Mouse (Mus musculus) G1E (cell line): Measurements from ENCODE around the gene Ubald2. TPM values are rescaled to one million over a fixed set of nuclear protein-coding genes. Genes with fewer than 3 reads are reported as not detected.
A peak's percentile ranks its signal among the peaks of the same experiment; 100 is the strongest.

Source experiments
- ATAC-seq: 2 replicates; pipeline ENCODE4 v1.8.0; 2016; ENCODE audit warnings: mild to moderate bottlenecking; ENCODE audit not compliant: insufficient number of reproducible peaks, poor library complexity, low FRiP score, severe bottlenecking; ENCODE audit errors: extremely low read depth
- DNase-seq: peaks from one replicate; pipeline ENCODE4 v3.0.0; 2012; ENCODE audit warnings: low spot score
- H3K27me3 ChIP-seq: 2 replicates; pipeline ENCODE4 v1.6.1; 2012; ENCODE audit warnings: mild to moderate bottlenecking, low read length, inconsistent platforms; ENCODE audit not compliant: insufficient read depth
- H3K36me3 ChIP-seq: replicated peaks from 2 replicates; pipeline ENCODE3; 2012; ENCODE audit warnings: mild to moderate bottlenecking, inconsistent platforms
- H3K4me1 ChIP-seq: 2 replicates; pipeline ENCODE4 v1.6.1; 2012; ENCODE audit warnings: low read depth, low read length, inconsistent platforms, mixed read lengths; ENCODE audit not compliant: insufficient read depth
- H3K4me3 ChIP-seq: 2 replicates; pipeline ENCODE4 v1.5.1; 2012; ENCODE audit warnings: low read depth, mild to moderate bottlenecking, inconsistent platforms, low read length, moderate library complexity, mixed read lengths
- H3K9me3 ChIP-seq: replicated peaks from 2 replicates; pipeline ENCODE4 v1.6.1; 2012; ENCODE audit warnings: inconsistent platforms
- CTCF ChIP-seq: IDR thresholded peaks from 2 replicates; pipeline ENCODE4 v1.5.1; 2012; ENCODE audit warnings: low read depth, low read length, inconsistent platforms, mixed read lengths
- GATA1 ChIP-seq: IDR thresholded peaks from 2 replicates; pipeline ENCODE4 v1.6.1; 2012; ENCODE audit warnings: borderline replicate concordance, low read length, inconsistent platforms, mixed read lengths
- GATA2 ChIP-seq: IDR thresholded peaks from 2 replicates; pipeline ENCODE4 v1.6.1; 2012; ENCODE audit warnings: low read depth, low read length, inconsistent platforms, borderline replicate concordance
- POLR2AphosphoS5 ChIP-seq: IDR thresholded peaks from 2 replicates; pipeline ENCODE4 v1.6.1; 2012; ENCODE audit warnings: low read depth, low read length, inconsistent platforms; ENCODE audit not compliant: insufficient replicate concordance
- TAL1 ChIP-seq: conservative IDR thresholded peaks from 2 replicates; pipeline ENCODE4 v1.6.1; 2012; ENCODE audit warnings: low read depth, low read length, inconsistent platforms, mixed read lengths
- polyA plus RNA-seq: library from polyadenylated mRNA; stranded (reverse); fragments of >175 nt; gene quantifications from 2 replicates; pipeline ENCODE4 v1.2.3, GENCODE M21; 2012
- total RNA-seq, 2 experiments: library from RNA; stranded (forward) in 1 of 2; stranded (reverse) in 1 of 2; fragments of 200-1000 nt in 1 of 2; fragments of >200 nt in 1 of 2; fragmentation: Nextera tagmentation in 1 of 2; gene quantifications; 2 replicates each; pipeline ENCODE4 v1.2.3; 2014 to 2017

The Ubald2 gene
- total RNA-seq (2014; fragmentation: Nextera tagmentation) = 184 and 210 TPM in 2 replicates
- 114 and 161 TPM in 2 replicates for total RNA-seq (2017)
- polyA plus RNA-seq = 710 and 1,104 TPM in 2 replicates

DNA sequence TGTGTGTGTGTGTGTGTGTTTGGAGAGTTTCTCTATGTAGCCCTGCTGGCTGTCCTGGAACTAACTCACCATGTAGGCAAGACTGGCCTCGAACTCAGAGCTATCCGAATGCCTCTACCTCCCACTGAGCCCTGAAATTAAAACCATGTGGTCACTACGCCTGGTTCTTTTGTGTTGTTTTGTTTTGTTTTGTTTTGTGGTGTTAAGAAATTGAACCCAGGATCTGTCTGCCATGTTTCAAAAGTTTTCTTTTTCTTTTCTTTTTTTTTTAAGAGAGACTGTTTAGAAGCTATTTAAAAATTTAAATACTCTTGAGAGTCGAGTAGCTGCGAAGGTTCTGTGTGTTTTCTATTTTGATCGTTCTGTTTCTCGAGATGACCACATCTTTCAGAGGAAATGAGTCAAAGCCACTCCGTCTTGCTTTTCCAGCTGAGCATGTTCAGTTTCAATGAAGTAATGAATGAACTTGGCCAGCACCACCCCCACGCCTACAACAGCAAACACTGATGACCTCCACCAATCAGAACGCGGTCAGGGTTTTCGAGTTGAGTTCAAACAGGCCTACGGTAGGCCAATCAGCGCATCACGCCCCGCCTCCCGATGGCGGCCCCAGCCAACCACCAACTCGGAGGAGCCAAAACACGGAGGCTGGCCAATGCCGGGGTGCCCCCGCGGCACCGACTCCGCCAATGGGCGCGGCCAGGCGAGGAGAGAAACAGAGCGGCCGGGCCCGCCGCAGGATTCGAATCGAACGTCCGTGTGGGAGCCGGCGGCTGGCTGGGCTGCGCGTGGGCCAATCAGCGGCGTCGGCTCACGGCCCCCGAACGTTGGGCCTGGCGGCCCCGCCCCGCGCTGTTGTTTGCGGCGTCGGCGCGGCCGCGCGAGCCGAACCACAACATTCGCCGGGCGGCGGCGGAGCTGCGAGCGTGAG is at the start of gene Ubald2:
TSS of gene Ubald2 (plus strand) at position 739 of the 931 bp plus-strand sequence.
- DNase-seq = peak; percentile 99

DNA sequence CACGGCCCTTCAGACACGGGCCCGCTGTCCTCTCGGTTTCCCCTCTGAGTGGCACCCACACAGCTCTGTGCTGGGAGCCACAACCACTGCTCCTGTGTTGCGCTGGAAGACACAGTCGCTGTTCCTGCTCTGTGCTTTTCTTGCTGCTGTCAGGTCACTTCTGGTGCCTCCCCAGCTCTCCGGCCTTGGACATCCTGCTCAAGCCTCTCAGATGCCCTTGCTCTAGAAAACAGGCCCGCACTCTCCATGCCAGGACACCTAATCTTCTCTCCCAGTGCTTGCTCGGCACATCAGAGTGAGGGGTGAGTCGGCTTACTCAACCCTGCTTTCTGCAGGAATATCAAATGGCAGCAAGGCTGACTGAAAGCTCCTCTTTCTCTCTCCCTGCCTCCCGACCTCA is 49.7 kb upstream of the Ubald2 start:
- TF ChIP-seq CTCF = no peak
- no peak for TF ChIP-seq POLR2AphosphoS5
- no peak for TF ChIP-seq TAL1
- TF ChIP-seq GATA2 = no peak
- TF ChIP-seq GATA1 = no peak

More for the DNA sequence above, at the start of gene Ubald2:
- Histone ChIP-seq H3K9me3 (no peaks in the 10 kb centered on the region), H3K4me1 (peaks cover 70% of the 10 kb centered on the region), H3K27me3 (no peaks in the 10 kb centered on the region), H3K4me3 (peak within 1 kb of the TSS; percentile 82), H3K36me3 (peaks cover 31% of the 10 kb centered on the region)
- TF ChIP-seq TAL1 (no peak), CTCF (no peak), POLR2AphosphoS5 (no peak), GATA2 (no peak), GATA1 (no peak)
- ATAC-seq = peak; percentile 84

DNA sequence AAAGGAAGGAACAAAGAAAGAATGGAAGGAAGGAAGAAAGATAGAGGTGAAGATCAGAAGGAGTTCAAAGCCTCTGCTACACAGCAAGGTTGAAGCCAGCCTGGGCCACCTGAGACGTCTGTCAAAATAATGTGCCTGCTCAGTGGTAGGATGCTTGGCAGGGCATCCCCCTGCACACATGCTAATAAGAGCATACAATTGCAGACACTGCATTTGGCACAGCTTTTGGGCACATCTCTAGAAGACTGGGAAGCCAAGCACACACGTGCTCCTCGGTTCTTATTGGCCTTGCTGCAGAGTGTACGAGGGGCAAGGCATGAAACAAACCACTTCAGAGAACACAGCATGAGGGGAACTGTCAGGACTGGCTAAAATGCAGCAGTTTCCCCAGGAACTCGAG is 47.9 kb upstream of the Ubald2 start:
- peaks cover 14% of the 10 kb centered on the region for H3K27me3 ChIP-seq
- DNase-seq (no peak), ATAC-seq (no peak)
- no peak overlapping the region for H3K4me3 ChIP-seq
- peaks cover 11% of the 10 kb centered on the region for H3K36me3 ChIP-seq
- TF ChIP-seq GATA1 (no peak), GATA2 (no peak), CTCF (no peak), TAL1 (no peak), POLR2AphosphoS5 (no peak)
- no peaks in the 10 kb centered on the region for H3K9me3 ChIP-seq
- H3K4me1 ChIP-seq = no peaks in the 10 kb centered on the region; the same call in 1 of the 2 replicates

More for the DNA sequence above, 49.7 kb upstream of the Ubald2 start:
- Histone ChIP-seq H3K27me3 (peaks cover 16% of the 10 kb centered on the region), H3K4me1 (no peaks in the 10 kb centered on the region; the same call in 1 of the 2 replicates), H3K9me3 (no peaks in the 10 kb centered on the region), H3K4me3 (no peak overlapping the region), H3K36me3 (peaks cover 11% of the 10 kb centered on the region)
- no peak for DNase-seq
- no peak for ATAC-seq

DNA sequence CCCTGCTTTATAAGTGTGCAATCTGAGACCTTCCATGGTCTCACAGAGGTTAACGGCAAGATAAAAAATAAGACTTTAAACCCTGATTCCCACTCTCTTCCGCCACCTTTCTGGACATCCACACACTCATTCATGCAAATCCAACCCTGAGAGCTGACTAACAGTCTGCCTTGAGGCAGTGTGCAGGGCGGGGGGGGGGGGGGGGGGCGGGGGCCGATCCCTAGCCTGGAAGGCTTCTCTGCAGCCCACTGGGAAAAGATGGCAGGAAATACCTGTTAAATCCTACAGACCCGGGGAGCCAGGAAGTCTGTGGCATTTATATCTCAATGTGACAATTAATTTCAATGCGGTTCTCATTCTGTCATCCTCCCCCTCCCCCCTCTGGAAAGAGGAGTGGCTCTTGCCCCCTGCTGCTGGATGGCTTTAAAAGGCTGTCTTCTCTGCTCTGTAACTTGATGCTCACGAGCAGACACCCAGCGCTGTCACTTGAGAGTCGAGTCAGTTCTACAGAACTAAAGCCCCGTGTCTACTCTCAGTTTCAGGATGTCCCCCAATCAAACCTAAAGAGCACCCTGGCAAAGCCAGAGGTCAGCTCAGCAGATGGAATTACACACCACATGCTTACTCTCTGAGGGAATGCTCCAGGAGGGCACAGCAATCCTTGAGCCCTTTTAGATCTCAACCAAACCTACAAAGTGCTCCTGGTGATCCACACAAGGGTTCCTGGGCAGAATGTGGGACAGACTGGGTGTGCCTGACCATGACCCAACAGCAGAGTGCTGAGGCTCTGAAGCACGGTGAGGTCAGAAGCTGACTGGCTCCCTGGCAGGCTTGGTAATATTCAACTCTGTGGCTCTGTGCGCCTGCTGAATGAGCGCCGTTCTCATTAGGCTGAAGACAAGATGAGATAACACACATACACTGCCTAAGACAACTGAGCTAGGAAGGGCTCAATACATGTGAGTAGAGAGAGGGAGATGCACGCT is 46.5 kb upstream of the Ubald2 start:
- H3K9me3 ChIP-seq = no peaks in the 10 kb centered on the region
- H3K4me1 ChIP-seq = no peaks in the 10 kb centered on the region; the same call in 1 of the 2 replicates
- no peak for TF ChIP-seq GATA1
- peaks cover 10% of the 10 kb centered on the region for H3K36me3 ChIP-seq
- H3K27me3 ChIP-seq = peaks cover 14% of the 10 kb centered on the region
- no peak for DNase-seq
- no peak for ATAC-seq
- H3K4me3 ChIP-seq = no peak overlapping the region

DNA sequence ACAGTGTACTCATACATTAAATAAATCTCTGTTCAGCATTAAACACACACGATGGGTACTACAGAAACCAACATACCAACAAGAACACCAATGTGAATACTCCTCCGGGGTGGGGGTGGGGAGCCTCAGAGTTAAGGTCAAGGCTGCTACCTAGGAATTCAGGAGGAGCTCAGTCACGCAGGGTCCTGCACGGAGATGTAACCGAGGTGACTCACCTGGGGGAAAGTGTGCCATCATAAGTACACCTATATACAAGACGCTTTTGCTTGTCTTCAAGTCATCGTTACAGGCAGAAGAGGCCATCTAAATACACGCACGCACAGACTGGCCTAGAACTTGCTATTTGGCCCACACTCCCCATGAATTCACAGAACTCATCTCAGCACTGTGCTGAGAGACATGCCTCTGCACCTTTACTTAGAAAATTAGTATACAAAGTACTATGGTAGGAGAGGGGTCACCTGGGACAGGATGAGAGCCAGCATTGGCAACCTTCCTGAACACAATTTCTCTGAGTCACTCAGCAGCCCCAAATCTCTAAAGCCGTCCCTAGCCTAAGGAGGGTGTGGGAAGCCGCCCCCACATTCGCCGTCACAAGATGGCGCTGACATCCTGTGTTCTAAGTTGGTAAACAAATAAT is 44.9 kb upstream of the Ubald2 start:
- Histone ChIP-seq H3K9me3 (no peaks in the 10 kb centered on the region), H3K4me1 (no peaks in the 10 kb centered on the region; the same call in 1 of the 2 replicates), H3K4me3 (no peak overlapping the region), H3K36me3 (peaks cover 10% of the 10 kb centered on the region), H3K27me3 (peaks cover 13% of the 10 kb centered on the region)
- DNase-seq (no peak), ATAC-seq (no peak)
- no peak for TF ChIP-seq POLR2AphosphoS5
- no peak for TF ChIP-seq TAL1
- no peak for TF ChIP-seq GATA1
- no peak for TF ChIP-seq CTCF
- no peak for TF ChIP-seq GATA2
